Mouse (Mus musculus): ENCODE results near the gene Col4a4.

- TF ChIP-seq CTCF (IDR thresholded peaks at IDR 0.05; ENCODE audit: low read depth) (no peak), EP300 (IDR thresholded peaks at IDR 0.05; ENCODE audit: low read depth) (no peak)
These were observed 136.8 kb downstream of the Col4a4 start for GRCm38 (mm10) chr1:82449851-82450250.

Measured in liver, postnatal 0 days (tissue).